Mouse (Mus musculus) frontal cortex, postnatal 36 days (tissue): ENCODE results near the gene Plxna4.
"Not testable (repeated sequence)": the region's sequence is repeated elsewhere in the genome, so short reads cannot be mapped to it uniquely, and the experiment has no call there.

Source experiments
- DNase-seq, 2 experiments: peaks; one replicate each; pipeline ENCODE4 v3.0.0; 2022; ENCODE audit warnings: low spot score in 2 of 2

The Plxna4 gene

DNA sequence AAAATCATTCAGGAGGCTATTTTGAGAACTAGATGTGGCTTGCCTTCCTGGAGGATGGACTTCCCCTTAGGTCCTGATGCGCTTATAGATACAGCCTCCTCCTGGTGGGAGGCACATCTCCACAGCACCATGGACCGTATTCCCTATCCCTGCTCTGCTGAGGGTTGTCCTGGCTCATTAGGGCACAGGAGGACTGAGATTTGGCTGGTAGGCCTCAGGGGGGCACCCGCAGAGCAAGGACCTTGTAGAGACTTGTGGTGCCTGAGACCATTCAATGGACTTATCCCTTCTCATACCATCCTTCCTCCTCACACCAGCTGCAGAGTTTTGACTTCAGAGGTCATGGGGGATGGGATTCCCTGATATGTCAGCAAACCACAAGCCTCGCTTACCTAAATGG is 47.8 kb downstream of the Plxna4 start:
- no peak for DNase-seq

DNA sequence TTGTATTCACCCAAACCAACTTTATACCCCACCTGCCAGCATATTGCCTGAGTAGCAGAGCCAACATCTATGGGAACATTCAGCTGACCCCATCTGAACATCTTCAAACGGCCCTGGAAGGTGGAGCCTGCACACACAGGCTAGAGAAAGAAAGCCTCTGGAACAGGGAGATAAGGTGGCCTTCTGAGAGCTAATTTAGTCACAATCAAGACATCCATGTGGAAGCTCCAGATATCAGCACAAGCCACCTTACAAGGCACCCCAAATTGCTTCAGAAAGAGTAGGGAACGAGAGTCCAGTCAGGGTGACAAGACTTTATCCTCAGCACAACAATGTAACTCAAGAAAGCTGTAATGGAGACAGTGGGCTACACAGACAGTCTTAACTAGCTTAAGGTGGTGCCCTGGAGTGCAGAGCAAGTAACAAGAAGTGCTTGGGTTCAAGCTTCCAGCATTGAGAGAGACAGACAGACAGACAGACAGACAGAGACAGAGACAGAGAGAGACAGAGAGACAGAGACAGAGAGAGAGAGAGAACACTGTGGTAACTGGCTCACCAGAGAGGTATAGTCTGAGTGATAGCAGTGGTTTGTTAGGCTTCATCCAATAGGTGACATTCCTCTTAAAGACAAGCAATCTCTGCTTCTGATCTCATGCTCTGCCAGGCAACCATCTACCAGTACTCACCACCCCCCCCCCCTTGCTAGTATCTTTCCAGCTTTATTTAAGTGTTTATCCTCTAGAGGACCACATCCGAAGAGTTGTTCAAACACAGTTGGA is 53.8 kb downstream of the Plxna4 start:
- no peak for DNase-seq

DNA sequence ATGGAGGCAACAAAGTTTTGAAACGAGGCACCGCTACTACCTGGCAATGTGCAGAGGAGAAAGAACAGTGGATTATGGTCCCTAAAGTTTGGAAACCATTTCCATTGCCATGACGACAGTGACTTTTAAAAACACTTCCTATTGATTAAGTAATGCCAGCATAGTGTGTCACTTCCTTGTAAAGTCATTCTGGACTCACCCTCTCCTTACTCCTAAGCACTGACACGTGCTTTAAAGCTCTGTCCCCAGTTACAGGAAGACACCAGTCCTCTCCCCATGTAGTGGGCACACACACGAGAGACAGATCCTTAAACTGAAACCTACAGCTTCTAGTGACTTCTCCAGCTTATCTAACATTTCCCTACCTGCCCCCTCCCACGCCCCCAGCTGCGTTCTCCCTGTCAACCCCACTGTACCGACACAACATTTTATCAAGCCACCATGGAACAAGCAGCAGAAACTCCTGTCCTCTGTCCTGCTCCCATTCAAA is 59.9 kb downstream of the Plxna4 start:
- no peak for DNase-seq

DNA sequence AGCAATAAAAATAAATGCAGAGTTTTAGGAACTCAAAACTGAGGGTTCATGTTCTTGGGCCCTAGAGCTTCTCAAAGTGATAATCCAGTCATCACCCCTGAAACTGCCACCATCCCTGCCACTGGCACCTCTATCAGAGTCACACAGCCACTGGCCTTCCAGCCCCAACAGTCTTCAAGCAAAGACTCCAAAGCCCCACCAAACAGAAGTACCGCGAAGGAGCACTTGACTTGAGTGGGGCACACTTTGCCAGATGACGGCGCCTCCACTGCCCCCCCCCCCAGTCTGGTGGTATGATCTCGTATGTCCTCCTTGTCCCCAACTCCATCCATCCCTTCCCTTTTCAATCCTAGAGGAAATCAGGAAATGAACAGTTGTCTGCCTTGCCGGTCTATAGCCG is 60.5 kb downstream of the Plxna4 start:
- no peak for DNase-seq

DNA sequence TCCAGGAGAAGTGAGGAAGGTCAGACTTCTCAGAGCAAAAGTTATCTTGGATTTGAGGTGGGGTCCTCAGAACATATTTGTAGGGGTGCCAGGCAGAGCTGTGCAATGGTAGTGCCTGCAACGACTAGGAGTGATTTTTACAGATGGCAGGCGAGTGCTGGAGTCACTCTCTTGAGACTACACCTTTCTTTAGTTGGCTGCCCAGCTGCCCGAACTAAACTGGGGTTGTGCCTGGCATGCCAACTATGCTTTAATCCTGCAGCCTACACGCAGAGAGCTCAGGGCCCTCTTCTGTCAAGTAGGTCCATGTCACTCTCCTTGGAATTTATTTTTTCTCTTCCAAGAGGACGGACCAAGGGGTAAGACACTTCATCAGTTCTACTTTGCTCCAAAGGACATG is 61.2 kb downstream of the Plxna4 start:
- no peak for DNase-seq

DNA sequence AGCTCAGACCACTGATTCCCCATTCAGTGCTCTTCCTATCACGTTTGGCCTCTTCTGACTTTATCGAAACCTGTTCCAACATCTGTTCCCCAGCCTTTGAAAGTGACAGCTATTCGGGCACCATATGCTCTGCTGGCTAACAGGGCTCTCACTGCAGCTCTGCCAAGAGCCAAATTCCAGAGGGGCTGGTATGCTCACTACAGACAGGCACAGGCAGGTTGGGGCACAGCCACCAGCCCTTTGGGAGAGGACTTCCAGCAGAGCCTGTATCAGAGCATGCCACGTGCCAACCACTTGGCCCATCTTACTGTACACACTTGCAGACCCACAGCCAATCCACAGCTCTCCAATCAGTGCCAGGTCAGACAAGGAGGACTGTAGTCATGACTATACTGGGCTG is 67.9 kb downstream of the Plxna4 start:
- DNase-seq, result no peak

DNA sequence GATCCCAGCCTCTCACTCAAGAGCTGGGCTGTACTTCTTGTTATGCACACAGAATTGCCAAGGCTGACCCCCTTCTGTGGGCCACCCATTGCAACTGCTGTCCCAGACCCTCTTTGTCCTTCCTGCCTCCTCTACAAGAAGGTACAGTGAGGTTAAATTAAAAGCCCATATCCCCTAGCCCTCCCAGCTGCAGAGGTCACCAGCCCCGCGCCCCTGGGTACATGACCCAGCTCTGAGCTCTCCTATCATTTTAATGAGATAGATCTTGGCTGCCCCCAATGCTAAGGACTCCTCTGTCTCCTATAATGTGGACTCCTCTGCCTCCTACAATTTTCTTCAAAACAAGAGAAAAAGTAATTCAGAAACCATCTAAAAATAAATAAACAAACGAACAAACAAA is 69.4 kb downstream of the Plxna4 start:
- DNase-seq, result no peak

DNA sequence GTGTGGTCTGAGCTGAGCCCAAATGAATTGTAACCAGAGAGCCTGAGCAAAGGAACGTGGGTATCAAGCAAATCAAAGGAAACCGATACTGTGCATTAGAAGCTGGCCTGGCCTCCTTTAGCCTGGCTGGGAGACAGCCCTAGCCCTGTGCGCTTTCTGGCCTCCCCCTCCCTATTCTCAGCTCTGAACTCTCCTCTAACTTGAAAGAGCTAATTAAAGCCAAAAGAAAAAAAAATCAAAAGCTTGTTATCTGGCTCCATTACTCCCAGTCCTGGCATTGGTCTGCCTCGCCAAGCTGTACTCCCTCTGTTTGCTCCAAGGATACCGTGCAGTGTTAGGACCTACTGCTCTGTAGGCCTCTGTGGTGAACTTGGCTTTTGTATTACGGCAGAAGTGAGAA is 73.9 kb downstream of the Plxna4 start:
- DNase-seq, result no peak

DNA sequence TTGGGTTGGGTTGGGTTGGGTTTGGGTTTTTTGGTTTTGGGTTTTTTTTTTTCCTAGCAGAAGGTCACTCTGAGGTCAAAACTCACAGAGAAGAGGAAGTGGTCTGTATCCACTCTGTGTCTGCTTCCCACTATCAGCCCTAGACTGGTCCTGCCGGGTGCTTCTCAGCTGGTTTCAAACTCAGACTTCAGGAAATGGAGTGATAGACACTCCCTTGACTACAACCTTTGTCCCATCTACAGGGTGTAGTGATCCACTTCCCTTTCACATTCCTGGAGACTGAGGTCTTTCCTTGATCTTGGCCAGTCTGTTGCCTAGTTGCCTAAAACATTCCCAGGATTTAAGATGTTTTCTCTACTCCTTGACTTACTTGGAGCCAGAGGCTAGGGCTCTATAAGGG is 76.0 kb downstream of the Plxna4 start:
- DNase-seq, result no peak

DNA sequence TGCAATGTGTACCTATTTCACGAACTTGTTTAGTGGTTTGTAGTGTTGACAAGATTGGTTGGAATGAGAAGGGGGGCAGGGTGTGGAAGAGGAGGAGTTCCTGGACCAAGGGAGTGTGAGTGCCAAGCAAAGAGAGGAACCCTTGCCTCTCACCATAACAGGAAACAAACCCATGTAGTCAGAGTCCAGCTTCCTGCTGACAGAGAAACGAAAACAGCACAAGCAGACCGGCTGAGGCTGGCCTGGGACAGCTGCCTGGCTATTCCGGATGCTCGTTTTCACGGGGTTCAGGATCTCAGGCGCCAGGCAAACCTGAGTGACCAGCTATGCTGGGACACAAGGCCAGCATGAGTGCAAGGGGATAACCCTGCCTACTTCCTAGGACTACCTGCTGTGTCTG is 77.1 kb downstream of the Plxna4 start:
- no peak for DNase-seq

DNA sequence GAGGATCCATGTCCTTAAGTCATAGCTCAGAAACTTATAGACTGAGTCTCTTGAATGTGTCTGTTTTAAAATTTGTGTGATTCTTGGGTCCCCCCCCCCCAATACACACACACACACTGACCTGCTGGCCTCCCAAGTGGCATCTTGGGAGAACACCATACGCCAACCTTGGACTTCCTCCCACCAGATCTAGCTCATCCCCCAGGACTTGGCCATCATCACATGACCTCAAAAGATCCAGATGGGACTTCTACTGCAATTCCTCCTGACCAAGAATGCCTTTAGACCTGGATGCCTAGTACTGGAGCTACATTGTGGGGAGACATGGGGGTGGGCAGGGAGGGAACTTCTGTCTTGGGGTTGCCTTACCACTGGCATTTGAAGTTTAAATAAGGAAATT is 77.5 kb downstream of the Plxna4 start:
- no peak for DNase-seq

DNA sequence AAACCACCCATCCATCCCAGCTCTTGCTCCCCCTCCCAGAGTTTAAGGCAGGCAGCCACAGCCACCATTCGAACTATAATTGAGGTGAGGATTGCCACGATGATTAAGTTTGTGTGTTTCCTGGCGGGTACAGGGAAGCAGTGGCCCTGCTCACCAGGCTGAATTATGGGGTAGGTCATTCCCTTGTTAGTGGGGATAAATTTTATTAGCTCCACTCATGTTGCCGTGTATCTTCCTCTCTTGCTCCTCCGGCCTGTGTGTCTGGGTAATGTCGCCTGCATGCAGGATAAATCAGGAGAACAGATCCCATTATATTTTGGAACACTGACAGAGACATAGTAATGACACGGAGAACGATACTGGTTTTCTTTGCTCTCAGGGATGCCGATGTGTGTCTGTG is 78.9 kb downstream of the Plxna4 start:
- no peak for DNase-seq

DNA sequence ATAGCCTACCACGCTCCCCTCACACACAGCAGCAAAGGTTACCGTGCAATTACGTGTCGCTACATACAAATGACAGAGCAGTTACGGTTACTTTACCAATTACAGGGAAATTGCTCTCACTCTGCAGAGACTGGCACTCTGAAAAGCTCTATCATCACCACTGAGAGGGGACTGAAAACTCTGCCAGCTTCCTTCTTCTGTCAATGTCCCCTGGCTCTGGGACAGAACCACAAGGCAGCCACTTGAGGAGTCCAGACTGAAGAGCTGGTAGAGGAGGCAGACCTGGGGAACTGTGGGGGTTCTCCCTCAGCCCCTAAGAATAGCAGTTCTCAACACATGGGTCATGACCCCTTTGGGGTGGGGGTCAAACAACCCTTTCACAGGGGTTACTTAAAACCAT is 83.0 kb downstream of the Plxna4 start:
- DNase-seq, result no peak

DNA sequence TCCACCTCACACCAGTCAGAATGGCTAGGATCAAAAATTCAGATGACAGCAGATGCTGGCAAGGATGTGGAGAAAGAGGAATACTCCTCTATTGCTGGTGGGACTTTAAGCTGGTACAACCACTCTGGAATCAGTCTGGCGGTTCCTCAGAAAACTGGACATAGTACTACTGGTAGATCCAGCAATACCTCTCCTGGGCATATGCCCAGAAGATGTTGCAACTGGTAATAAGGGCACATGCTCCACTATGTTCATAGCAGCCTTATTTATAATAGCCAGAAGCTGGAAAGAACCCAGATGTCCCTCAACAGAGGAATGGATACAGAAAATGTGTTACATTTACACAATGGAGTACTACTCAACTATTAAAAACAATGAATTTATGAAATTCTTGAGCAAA is 86.8 kb downstream of the Plxna4 start:
- not testable (repeated sequence) for DNase-seq

DNA sequence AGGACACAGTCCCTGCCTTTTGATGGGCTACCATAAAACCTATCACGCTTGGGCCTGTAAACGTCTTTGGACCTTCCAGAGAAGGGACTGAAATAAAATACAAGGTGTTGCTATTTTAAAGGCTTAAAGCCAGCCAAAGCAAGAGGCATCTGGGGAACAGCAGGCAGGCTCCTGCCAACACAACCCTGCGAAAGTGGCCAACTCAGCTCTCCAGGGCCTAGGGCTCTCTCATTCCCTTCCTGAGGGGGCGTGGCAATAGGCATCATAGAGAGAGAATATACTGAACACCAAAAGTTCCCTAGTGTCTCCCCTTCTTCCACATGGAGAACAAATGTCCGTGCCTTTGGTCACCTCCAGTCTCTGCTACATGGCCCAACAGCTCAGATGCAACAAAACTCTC is 89.9 kb downstream of the Plxna4 start:
- DNase-seq, result no peak

DNA sequence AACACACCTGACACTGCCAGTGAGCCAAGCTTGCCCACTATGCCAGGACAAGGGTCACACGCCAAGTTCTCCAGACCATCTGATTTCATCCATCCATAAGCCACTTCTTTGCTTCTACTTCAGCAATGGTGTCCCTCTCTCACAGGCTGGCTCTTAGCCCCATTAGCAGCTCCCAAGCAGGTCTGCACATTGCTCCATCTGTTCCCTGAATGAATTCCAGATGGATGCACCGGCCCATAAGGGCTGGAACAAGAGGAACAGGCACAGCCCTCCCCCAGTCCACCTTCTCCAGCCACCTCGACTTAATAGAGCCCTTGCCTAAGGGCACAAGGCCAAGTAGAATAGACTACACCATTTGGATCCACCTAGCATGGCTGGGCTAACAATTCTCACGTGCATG is 91.9 kb downstream of the Plxna4 start:
- no peak for DNase-seq

DNA sequence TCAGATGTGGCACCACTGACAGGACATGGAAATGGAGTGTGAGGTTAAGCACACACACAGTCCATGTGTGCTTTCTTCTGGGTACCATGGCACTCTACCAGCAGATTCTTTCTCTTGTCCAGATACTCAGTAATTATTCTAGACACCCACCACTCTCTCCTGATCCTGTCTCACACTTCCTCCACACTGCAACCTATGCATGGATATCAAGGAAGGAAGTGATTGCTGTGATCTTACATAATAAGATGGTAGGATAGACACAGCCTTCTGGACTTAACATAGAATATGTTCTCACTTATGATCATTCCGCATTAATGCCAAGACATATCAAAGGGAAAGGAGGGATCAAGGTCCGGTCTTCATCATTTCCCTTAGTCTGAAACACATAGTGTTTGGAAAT is 92.5 kb downstream of the Plxna4 start:
- peak in 1 of 2 experiments; percentile 23 for DNase-seq

DNA sequence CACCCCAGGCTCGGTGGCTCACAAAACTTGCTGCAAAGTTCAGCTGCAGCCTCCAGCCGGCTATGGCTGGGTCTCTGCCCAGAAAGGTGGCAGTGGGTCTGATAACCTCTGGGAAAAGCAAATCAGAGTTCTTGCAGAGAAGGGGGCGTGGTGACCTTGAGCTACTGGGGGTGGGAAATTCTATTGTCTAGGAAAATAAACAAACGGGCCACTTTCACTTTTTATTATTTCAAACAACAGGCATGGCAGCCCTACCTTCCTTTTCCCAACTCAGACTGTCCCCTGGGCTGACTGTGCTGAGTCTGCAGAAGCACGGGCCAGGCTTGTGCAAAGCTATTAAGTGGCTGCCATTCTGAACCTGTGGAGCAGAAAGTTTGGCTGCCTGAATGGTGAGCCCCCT is 94.4 kb downstream of the Plxna4 start:
- DNase-seq, result no peak

DNA sequence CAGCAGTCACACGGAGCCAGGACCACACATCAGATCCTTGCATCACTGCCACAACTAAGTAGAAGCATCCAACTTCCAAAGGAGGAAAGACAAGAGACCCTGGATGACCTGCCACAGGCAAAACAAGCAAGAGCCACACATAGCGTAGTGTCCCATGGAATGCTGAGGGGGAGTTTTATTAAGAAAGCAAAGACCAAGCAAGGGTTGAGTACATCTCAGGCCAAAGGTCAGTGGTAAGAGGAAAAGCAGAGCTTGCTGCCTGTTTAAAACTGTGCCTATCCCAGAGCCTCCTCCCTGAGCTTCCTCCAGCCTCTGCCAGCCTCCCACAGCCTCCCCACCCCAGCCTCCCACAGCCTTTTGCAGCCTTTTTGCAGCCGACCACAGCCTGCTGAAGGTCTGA is 100.9 kb downstream of the Plxna4 start:
- no peak for DNase-seq

DNA sequence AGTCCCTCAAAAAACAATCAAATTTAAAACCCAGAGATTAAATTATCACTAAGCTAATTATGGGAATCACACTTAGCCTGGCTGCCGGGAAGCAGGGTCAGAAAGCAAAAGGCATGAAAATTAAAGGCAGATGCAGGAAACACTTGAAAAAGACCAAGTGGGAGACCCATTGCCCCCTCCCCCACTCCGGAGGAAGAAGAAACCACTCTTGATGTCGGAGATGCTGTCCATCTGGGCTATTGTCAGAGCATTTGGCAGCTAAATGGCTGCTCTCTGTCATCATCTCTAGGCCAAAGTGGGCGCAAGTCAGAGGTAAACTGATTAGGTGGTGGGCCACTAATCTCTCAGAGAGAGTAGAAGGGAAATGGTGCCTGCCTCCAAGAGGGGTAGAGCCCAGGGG is 105.5 kb downstream of the Plxna4 start:
- DNase-seq, result no peak

DNA sequence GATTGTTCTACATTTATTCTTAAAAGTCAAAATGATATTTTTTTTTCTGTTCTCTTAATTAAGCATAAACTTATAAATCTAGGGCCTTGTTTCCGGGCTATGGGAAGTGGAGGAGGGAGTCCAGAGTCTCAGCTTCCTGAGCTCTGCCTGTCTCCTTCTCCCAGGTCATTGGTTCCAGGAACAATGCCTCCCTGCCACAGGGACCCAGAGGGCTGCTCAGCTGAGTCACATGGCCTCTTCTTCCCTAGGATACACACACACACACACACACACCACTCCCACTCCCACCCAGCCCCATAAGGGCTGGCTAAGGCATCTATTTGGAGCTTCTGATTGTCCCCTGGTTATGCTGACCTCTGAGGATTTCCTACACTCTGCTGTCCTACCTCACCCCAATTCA is 107.3 kb downstream of the Plxna4 start:
- no peak for DNase-seq

DNA sequence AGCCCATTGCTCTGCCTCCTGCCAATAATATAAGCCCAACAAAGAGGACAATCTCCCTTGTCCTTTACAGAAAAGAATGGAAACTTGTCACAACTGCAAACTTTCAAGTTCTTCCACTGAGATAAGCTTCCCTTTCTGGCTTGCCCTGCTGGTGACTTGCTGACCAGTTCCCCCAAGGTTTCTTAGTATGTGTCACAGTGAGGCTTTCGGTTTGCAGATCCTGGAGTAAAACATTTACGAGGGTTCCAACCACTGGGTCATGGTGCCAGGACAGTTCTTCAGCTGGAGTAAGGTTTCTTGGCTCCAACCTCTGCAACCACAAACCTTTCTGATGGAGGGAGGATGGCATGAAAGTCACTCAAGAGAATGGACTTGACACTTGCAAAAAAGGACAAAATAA is 108.2 kb downstream of the Plxna4 start:
- DNase-seq, result no peak

DNA sequence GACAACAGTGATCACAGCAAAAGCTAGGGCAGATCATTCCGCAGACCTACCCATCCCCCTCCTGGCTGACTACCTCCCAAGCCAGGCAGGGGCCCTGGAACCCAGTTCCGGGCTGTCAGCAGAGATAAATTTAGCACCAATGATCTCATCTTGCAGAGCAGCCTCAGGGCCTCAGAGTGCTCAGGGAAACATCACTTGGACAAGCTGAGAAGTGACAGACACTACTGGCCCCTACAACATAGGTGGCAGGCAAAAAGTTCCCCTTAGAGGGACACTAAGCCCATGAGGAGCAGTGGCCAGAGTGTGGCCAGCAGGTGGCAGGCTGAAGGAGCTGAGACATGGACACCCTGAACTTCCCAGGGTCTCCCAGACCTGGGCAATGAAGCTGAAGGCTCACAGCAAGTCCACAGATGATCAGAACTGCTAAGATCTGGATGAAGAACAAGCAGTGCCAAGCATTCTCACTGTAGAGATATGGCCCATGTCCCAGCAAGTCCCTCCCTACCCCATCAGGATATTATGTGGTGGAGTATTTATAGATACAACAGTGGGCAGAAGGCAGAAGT is 108.7 kb downstream of the Plxna4 start:
- DNase-seq, result peak; percentile 36 to 54

DNA sequence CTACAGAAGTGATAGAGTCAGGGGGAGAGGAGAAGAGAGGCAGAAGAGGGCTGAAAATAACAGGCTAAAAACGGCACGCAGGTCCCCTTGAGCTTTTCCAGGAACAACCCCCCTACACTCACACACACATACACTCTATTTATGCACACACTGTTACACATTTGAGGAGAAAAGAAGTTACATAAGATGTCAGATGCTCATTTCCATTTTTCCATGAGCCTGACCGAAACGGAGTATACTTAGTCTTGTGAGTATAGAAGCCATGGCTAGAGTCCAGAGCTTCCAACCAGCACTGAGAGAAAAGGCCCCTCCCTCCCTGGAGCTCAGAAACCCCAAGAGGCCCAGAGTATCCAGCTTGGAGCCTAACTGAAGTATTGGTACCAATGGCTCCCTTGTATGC is 112.0 kb downstream of the Plxna4 start:
- peak in 1 of 2 experiments; percentile 71 for DNase-seq
